Mouse (Mus musculus) fibroblast of lung, adult 2 months (primary cell): ENCODE measurements around the gene Frat1.
"Not testable (repeated sequence)": the region's sequence is repeated elsewhere in the genome, so short reads cannot be mapped to it uniquely, and the experiment has no call there.

Source experiments
- DNase-seq: peaks from one replicate; pipeline ENCODE4 v3.0.0-alpha.2; 2011; ENCODE audit warnings: low read depth

The Frat1 gene

GRCm38 (mm10) chr19:41844345-41844744, 14.6 kb downstream of the Frat1 start:
- no peak for DNase-seq

- no peak for DNase-seq
Observed at GRCm38 (mm10) chr19:41846366-41847090, 16.8 kb downstream of the Frat1 start.

- no peak for DNase-seq
Observed at GRCm38 (mm10) chr19:41847091-41847581, 17.4 kb downstream of the Frat1 start.

GRCm38 (mm10) chr19:41847614-41847991, 17.8 kb downstream of the Frat1 start:
- DNase-seq, result not testable (repeated sequence)

GRCm38 (mm10) chr19:41847992-41848851, 18.5 kb downstream of the Frat1 start, which contains the start of gene Frat2:
Frat2 (minus strand) TSS chr19:41848132.
- DNase-seq, result peak; percentile 58

- no peak for DNase-seq
Observed at GRCm38 (mm10) chr19:41850021-41850718, 20.4 kb downstream of the Frat1 start.

- no peak for DNase-seq
Observed at GRCm38 (mm10) chr19:41850719-41851543, 21.2 kb downstream of the Frat1 start.

GRCm38 (mm10) chr19:41852423-41852822, 22.7 kb downstream of the Frat1 start:
- DNase-seq, result no peak

- DNase-seq, result no peak
Observed at GRCm38 (mm10) chr19:41857086-41857762, 27.5 kb downstream of the Frat1 start.

- no peak for DNase-seq
Observed at GRCm38 (mm10) chr19:41857816-41858310, 28.1 kb downstream of the Frat1 start.

GRCm38 (mm10) chr19:41866707-41867106, 36.9 kb downstream of the Frat1 start:
- no peak for DNase-seq

- DNase-seq, result no peak
Observed at GRCm38 (mm10) chr19:41869296-41869695, 39.5 kb downstream of the Frat1 start.

GRCm38 (mm10) chr19:41869946-41870345, 40.2 kb downstream of the Frat1 start:
- not testable (repeated sequence) for DNase-seq

- DNase-seq, result no peak
Observed at GRCm38 (mm10) chr19:41872285-41872684, 42.5 kb downstream of the Frat1 start.

- no peak for DNase-seq
Observed at GRCm38 (mm10) chr19:41874356-41874755, 44.6 kb downstream of the Frat1 start.

GRCm38 (mm10) chr19:41881842-41882241, 52.1 kb downstream of the Frat1 start:
- no peak for DNase-seq
